Mouse (Mus musculus): ENCODE results near the gene 4930442H23Rik. TPM values are rescaled to one million over a fixed set of nuclear protein-coding genes. Genes with fewer than 3 reads are reported as not detected.

Gene 4930442H23Rik
- polyA plus RNA-seq, 1 experiment from 2014 or later, result not detected

- ATAC-seq, result no peak
- H3K27ac ChIP-seq (ENCODE audit: low read length), result peak overlapping the region; percentile 88
- peak overlapping the region; percentile 70 for H3K4me3 ChIP-seq (replicated peaks; ENCODE audit: low read length)
- no peaks in the 10 kb centered on the region for H3K9me3 ChIP-seq (ENCODE audit: control insufficient read depth, low read length)
- H3K36me3 ChIP-seq (ENCODE audit: control insufficient read depth, insufficient read depth), result no peaks in the 10 kb centered on the region
- peaks cover 20% of the 10 kb centered on the region for H3K27me3 ChIP-seq (replicated peaks; ENCODE audit: control insufficient read depth, insufficient read depth, low read length)
- H3K9ac ChIP-seq (replicated peaks; ENCODE audit: low read depth, low read length), result peak overlapping the region; percentile 82
- H3K4me2 ChIP-seq (ENCODE audit: low read length), result peak overlapping the region; percentile 87
- peaks cover 52% of the 10 kb centered on the region for H3K4me1 ChIP-seq (replicated peaks; ENCODE audit: control insufficient read depth, insufficient read depth, low read length)
- WGBS, result 1% methylated on average over 18 of the region's 24 CpGs
Observed at GRCm38 (mm10) chr10:81138131-81138782, 45.4 kb downstream of the 4930442H23Rik start.

DNA sequence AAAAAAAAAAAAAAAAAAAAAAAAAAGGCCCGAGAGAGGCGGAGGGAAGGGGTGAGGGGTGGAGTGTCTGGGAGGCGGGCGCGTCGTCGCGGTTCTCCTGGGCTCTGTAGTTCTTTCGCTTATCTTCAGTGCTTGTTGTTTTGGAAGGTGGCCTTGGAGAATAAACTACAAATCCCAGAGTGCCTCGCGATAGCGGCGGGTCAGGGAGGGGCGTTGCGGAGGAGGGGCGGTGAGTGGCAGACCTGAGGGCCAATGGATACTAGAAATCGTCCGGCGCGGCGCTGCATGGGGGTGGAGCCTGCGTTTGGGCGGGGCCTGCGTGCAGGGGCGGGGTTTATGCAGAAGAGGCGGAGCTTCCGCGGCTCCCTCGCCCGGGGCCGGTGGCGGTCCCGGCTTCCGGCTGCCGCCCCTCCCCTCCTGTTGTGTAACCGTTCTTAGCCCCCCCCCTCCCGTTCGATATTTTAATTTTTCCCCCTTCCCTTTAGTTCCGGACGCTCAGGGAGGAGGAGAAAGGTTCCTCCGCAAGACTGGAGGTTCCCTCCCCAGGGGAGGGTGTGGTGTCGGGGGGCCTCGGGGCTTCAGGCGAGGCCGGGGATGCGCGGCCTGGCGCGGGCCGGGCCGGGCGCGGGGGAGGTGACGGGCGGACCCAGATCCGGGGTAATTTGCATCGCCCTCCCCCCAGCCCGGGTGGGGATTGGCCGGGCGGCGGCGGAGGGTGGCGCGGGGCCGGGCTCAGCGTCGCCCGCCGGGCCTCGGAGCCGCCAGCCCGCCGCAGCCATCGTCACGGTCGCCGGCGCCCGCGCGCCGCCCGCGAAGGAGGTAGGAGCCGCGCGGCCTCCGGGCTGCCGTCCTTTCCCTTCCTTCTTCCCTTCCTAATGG is 46.2 kb downstream of the 4930442H23Rik start:
- ATAC-seq, result peak; percentile 93

GRCm38 (mm10) chr10:81136706-81137231 is 46.9 kb downstream of the 4930442H23Rik start:
- peak; percentile 49 for ATAC-seq
- Histone ChIP-seq H3K27ac (ENCODE audit: low read length) (peak overlapping the region; percentile 97), H3K9me3 (ENCODE audit: control insufficient read depth, low read length) (no peaks in the 10 kb centered on the region), H3K36me3 (ENCODE audit: control insufficient read depth, insufficient read depth) (no peaks in the 10 kb centered on the region), H3K4me2 (ENCODE audit: low read length) (peak overlapping the region; percentile 91), H3K4me1 (replicated peaks; ENCODE audit: control insufficient read depth, insufficient read depth, low read length) (peaks cover 44% of the 10 kb centered on the region), H3K4me3 (replicated peaks; ENCODE audit: low read length) (peak overlapping the region; percentile 86), H3K27me3 (replicated peaks; ENCODE audit: control insufficient read depth, insufficient read depth, low read length) (peaks cover 29% of the 10 kb centered on the region), H3K9ac (replicated peaks; ENCODE audit: low read depth, low read length) (peak overlapping the region; percentile 93)
- under 1% methylated on average over 45 of the region's 50 CpGs for WGBS

More for the DNA sequence above, 46.2 kb downstream of the 4930442H23Rik start:
- H3K9ac ChIP-seq (replicated peaks; ENCODE audit: low read depth, low read length), result peak overlapping the region; percentile 82
- H3K4me1 ChIP-seq (replicated peaks; ENCODE audit: control insufficient read depth, insufficient read depth, low read length), result peaks cover 49% of the 10 kb centered on the region
- peaks cover 27% of the 10 kb centered on the region for H3K27me3 ChIP-seq (replicated peaks; ENCODE audit: control insufficient read depth, insufficient read depth, low read length)
- no peaks in the 10 kb centered on the region for H3K36me3 ChIP-seq (ENCODE audit: control insufficient read depth, insufficient read depth)
- no peaks in the 10 kb centered on the region for H3K9me3 ChIP-seq (ENCODE audit: control insufficient read depth, low read length)
- peak overlapping the region; percentile 87 for H3K4me2 ChIP-seq (ENCODE audit: low read length)
- H3K4me3 ChIP-seq (replicated peaks; ENCODE audit: low read length), result peak overlapping the region; percentile 86
- H3K27ac ChIP-seq (ENCODE audit: low read length), result peak overlapping the region; percentile 88
- WGBS, result under 1% methylated on average over 63 of the region's 89 CpGs

DNA sequence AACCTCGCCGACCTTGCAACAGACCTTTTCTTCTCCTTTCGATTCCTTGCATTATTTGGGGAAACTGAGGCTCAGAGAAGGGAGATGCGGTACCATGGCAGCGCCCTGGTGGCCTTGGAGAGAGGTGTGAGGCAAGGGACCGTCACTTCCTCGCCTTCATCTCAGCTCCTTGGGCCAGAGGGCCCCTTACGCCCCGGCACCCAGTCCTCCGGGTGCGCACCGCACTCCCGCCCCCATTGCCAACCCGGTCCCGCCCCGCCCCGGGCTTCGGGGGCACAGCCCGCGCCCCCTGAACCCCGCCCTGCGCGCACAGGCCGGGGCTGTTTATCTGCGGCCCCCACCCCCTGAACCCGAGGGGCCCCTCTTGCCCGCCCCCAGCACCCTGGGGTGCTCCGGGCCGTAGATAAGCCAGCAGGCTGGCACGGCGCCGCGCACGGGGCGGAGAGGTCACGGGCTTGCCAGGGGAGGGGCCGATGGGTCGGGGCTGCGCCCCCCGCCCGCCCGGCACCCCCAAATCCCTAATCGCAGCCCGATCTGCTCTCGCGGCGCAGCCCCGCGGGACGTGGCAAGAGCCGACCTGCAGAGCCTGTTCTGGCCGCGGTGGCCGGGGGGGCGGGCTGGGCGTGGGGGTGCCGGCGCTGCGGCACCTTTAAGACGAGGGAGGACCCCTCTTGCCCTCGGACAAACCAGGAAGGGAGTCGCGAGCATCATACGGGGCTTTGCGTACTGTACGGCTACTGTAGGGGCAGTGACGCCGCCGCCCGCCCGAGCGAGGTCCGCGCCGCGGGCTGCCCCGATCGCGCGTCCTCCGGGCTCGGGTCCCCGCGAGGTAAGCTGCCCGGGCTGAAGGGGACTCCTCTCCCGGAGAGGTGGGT is 47.6 kb downstream of the 4930442H23Rik start:
- peak overlapping the region; percentile 91 for H3K4me2 ChIP-seq (ENCODE audit: low read length)
- no peaks in the 10 kb centered on the region for H3K36me3 ChIP-seq (ENCODE audit: control insufficient read depth, insufficient read depth)
- ATAC-seq, result peak; percentile 21; the same call in 1 of the 2 replicates
- peaks cover 40% of the 10 kb centered on the region for H3K4me1 ChIP-seq (replicated peaks; ENCODE audit: control insufficient read depth, insufficient read depth, low read length)
- peak overlapping the region; percentile 86 for H3K4me3 ChIP-seq (replicated peaks; ENCODE audit: low read length)
- H3K27me3 ChIP-seq (replicated peaks; ENCODE audit: control insufficient read depth, insufficient read depth, low read length), result peaks cover 29% of the 10 kb centered on the region
- peak overlapping the region; percentile 93 for H3K9ac ChIP-seq (replicated peaks; ENCODE audit: low read depth, low read length)
- H3K9me3 ChIP-seq (ENCODE audit: control insufficient read depth, low read length), result no peaks in the 10 kb centered on the region
- under 1% methylated on average over 72 of the region's 86 CpGs for WGBS
- peak overlapping the region; percentile 97 for H3K27ac ChIP-seq (ENCODE audit: low read length)

DNA sequence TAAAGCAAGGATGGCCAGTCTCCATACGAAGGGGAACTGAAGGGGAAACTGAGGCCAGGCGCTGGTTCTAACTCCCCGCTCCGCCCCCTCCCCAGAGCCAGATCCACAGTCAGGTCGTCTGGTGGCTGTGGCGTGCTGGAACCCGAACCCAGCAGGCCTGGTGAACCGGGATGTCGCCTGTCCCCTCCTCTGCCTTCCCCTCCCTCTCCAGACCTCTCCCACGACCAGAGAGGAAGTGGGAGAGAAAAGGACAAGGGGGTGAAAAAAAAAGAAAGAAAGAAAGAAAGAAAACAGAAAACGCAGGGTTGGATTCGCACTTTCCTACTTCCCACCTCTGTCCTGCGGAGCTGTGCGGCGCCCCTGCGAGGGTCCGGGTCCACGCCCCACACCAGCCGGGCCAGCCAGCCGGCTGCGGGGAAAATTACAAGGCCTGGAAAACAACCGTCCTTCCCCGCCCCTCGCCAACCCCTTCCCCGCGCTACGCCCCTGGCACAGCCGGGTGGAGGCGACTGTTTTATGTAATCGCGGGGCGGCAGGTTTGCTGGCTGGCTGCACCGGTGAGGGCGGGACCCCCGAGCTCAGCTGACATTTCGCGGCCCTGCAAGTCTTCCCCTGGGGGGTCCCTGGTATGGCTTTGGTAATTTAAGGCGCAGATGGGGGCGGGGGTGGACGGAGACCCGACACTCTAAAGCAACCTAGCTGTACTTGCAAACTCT is 48.5 kb downstream of the 4930442H23Rik start, which contains the start of gene Zbtb7a:
Gene Zbtb7a (plus strand): TSS at position 255 of the 716 bp plus-strand sequence.
- H3K36me3 ChIP-seq (ENCODE audit: control insufficient read depth, insufficient read depth), result no peaks in the 10 kb centered on the region
- ATAC-seq, result no peak
- 2% methylated on average over 40 of the region's 41 CpGs for WGBS
- H3K27me3 ChIP-seq (replicated peaks; ENCODE audit: control insufficient read depth, insufficient read depth, low read length), result peaks cover 30% of the 10 kb centered on the region
- peak within 1 kb of the TSS; percentile 91 for H3K4me2 ChIP-seq (ENCODE audit: low read length)
- peak within 1 kb of the TSS; percentile 86 for H3K4me3 ChIP-seq (replicated peaks; ENCODE audit: low read length)
- H3K4me1 ChIP-seq (replicated peaks; ENCODE audit: control insufficient read depth, insufficient read depth, low read length), result peaks cover 31% of the 10 kb centered on the region
- peak within 1 kb of the TSS; percentile 97 for H3K27ac ChIP-seq (ENCODE audit: low read length)
- H3K9ac ChIP-seq (replicated peaks; ENCODE audit: low read depth, low read length), result peak within 1 kb of the TSS; percentile 93
- H3K9me3 ChIP-seq (ENCODE audit: control insufficient read depth, low read length), result no peaks in the 10 kb centered on the region

- no peak overlapping the region for H3K4me3 ChIP-seq (replicated peaks; ENCODE audit: low read length)
Observed at GRCm38 (mm10) chr10:81134181-81134587, 49.5 kb downstream of the 4930442H23Rik start.

More at GRCm38 (mm10) chr10:81134181-81134587, 49.5 kb downstream of the 4930442H23Rik start:
- peaks cover 27% of the 10 kb centered on the region for H3K4me1 ChIP-seq (replicated peaks; ENCODE audit: control insufficient read depth, insufficient read depth, low read length)
- peaks cover 39% of the 10 kb centered on the region for H3K27me3 ChIP-seq (replicated peaks; ENCODE audit: control insufficient read depth, insufficient read depth, low read length)
- no peak overlapping the region for H3K9ac ChIP-seq (replicated peaks; ENCODE audit: low read depth, low read length)
- no peaks in the 10 kb centered on the region for H3K36me3 ChIP-seq (ENCODE audit: control insufficient read depth, insufficient read depth)
- H3K4me2 ChIP-seq (ENCODE audit: low read length), result no peak overlapping the region
- ATAC-seq, result no peak
- H3K9me3 ChIP-seq (ENCODE audit: control insufficient read depth, low read length), result no peaks in the 10 kb centered on the region
- 1% methylated on average over 16 of the region's 16 CpGs for WGBS
- H3K27ac ChIP-seq (ENCODE audit: low read length), result no peak overlapping the region

All from forebrain, embryonic 16.5 days (tissue).